Mouse (Mus musculus) heart, embryonic 13.5 days (tissue): ENCODE results near the gene Gm10964. TPM values are rescaled to one million over a fixed set of nuclear protein-coding genes. Genes with fewer than 3 reads are reported as not detected.

Source experiments
- ATAC-seq: fragments of 200-750 bp; cut with Nextera tagmentation; 2 replicates; pipeline ENCODE4 v1.8.0; 2017; ENCODE audit warnings: moderate TSS enrichment; ENCODE audit not compliant: insufficient number of reproducible peaks, low FRiP score, low TSS enrichment; ENCODE audit errors: extremely low read depth
- H3K27ac ChIP-seq: fragments of 300-500 bp; sonication (generic); replicated peaks from 2 replicates; pipeline ENCODE4 v1.5.1; 2015; ENCODE audit warnings: moderate library complexity, mild to moderate bottlenecking, inconsistent platforms
- H3K27me3 ChIP-seq: fragments of 300-500 bp; sonication (generic); replicated peaks from 2 replicates; pipeline ENCODE4 v1.6.1; 2015; ENCODE audit warnings: mild to moderate bottlenecking, inconsistent platforms
- H3K36me3 ChIP-seq: fragments of 300-500 bp; sonication (generic); 2 replicates; pipeline ENCODE4 v1.6.1; 2015; ENCODE audit warnings: mild to moderate bottlenecking, inconsistent platforms
- H3K4me1 ChIP-seq: fragments of 300-500 bp; sonication (generic); 2 replicates; pipeline ENCODE4 v1.6.1; 2015; ENCODE audit warnings: inconsistent platforms
- H3K4me2 ChIP-seq: fragments of 300-500 bp; sonication (generic); 2 replicates; pipeline ENCODE4 v1.6.1; 2015; ENCODE audit warnings: inconsistent platforms, mild to moderate bottlenecking, moderate library complexity
- H3K4me3 ChIP-seq: fragments of 300-500 bp; sonication (generic); 2 replicates; pipeline ENCODE4 v1.5.1; 2015; ENCODE audit warnings: moderate library complexity, mild to moderate bottlenecking, inconsistent platforms
- H3K9ac ChIP-seq: fragments of 300-500 bp; sonication (generic); 2 replicates; pipeline ENCODE4 v1.6.1; 2015; ENCODE audit warnings: inconsistent platforms, mild to moderate bottlenecking, moderate library complexity
- H3K9me3 ChIP-seq: fragments of 300-500 bp; sonication (generic); 2 replicates; pipeline ENCODE4 v1.6.1; 2016; ENCODE audit warnings: inconsistent platforms
- WGBS: fragments of 180-500 bp; shearing (Covaris S2); methylation state at CpG from one replicate; pipeline ENCODE4 v1.1.7; 2015; ENCODE audit warnings: mixed read lengths; 5-methylcytosine and 5-hydroxymethylcytosine counted together
- polyA plus RNA-seq: library from polyadenylated mRNA; unstranded; fragments of >200 nt; fragmentation: Nextera tagmentation; extraction: Ambion mirVana; gene quantifications from 2 replicates; pipeline ENCODE4 v1.2.1, GENCODE M21; 2015

The Gm10964 gene
- polyA plus RNA-seq, 1 experiment from 2014 or later, result not detected

DNA sequence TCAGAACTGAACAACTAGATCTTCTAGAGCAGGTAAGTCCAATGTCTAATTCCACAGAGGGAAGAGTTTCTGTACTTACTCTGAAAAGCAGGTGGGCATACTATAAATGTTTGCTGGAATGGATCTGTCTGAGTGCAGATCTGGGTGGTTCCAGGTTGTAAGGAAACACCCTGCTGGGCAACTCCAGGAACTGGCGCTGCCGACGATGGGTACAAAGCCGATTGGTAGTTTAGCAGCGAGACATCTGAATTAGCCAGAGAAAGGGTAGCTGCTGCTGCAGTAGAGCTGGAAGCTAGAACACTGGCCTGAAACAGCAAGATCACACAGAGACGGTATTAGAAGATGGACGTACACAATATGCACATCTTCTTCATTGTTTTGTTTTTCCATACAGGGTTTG, 19.3 kb downstream of the Gm10964 start:
- Histone ChIP-seq H3K9ac (no peak overlapping the region), H3K9me3 (no peaks in the 10 kb centered on the region), H3K36me3 (peaks cover 84% of the 10 kb centered on the region), H3K4me3 (no peak overlapping the region), H3K27me3 (no peaks in the 10 kb centered on the region), H3K27ac (no peak overlapping the region), H3K4me1 (peaks cover 15% of the 10 kb centered on the region), H3K4me2 (no peak overlapping the region)
- WGBS, result 86% methylated on average over 7 of the region's 7 CpGs
- ATAC-seq, result no peak

DNA sequence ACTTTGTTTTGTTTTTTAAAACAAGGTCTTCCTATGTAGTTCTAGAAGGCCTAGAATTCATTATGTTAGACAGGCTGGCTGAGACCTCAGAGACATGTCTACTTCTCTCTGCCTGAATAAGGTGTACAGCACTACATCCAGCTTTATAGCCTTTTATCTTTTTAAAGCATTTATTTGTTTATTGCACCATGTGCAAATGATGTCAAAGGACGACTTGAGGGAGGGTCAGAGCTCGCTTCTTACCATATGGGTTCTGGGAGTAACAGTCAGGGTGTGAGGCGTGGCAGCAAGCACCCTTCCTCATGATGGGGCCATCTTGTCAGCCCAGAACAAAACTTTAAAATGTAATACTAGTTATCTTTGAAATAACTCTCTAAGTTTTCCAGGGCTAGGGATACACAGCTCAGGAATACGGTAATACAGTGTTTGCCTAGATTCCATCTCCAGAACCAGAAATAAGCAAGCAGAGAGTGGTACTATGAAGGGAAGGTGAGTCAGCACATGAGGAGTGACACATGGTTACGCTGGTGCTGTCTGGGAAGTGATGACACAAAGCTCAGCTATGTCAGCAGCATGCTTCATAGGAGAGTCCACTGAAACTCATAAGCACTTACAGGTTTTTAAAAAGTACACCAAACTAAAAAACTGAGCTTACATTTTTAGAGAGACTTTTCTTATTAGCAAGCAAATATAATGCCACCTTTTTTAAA, 20.2 kb downstream of the Gm10964 start:
- no peak for ATAC-seq
- no peak overlapping the region for H3K27ac ChIP-seq
- H3K4me1 ChIP-seq, result peaks cover 15% of the 10 kb centered on the region
- peaks cover 84% of the 10 kb centered on the region for H3K36me3 ChIP-seq
- H3K9ac ChIP-seq, result no peak overlapping the region
- no peak overlapping the region for H3K4me2 ChIP-seq
- H3K9me3 ChIP-seq, result no peaks in the 10 kb centered on the region
- 78% methylated on average over 5 of the region's 5 CpGs for WGBS
- no peak overlapping the region for H3K4me3 ChIP-seq
- H3K27me3 ChIP-seq, result no peaks in the 10 kb centered on the region

DNA sequence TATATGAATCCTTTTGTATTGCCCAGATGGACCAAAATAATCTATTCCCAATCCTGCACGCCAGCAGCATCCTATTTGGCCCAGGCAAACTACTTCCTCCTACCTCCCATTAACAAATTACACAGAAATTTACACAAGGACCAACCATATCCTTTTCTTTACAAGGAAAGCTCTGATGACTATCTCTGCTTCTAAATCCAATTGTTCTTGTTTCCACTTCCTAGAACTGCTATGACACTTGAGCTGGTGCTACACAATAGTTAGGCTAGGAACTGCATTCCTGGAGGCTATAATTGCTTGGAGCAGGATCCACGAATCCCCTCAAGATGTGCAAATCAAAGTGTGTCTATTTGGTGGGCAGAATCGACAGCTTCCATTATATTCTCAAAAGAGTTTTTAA, 27.6 kb downstream of the Gm10964 start:
- H3K27me3 ChIP-seq, result no peaks in the 10 kb centered on the region
- peaks cover 20% of the 10 kb centered on the region for H3K4me1 ChIP-seq
- H3K27ac ChIP-seq, result no peak overlapping the region
- H3K36me3 ChIP-seq, result peaks cover 64% of the 10 kb centered on the region
- H3K9ac ChIP-seq, result no peak overlapping the region
- H3K4me3 ChIP-seq, result no peak overlapping the region
- no peaks in the 10 kb centered on the region for H3K9me3 ChIP-seq
- H3K4me2 ChIP-seq, result no peak overlapping the region
- ATAC-seq, result no peak
- 82% methylated on average over 3 of the region's 3 CpGs for WGBS

DNA sequence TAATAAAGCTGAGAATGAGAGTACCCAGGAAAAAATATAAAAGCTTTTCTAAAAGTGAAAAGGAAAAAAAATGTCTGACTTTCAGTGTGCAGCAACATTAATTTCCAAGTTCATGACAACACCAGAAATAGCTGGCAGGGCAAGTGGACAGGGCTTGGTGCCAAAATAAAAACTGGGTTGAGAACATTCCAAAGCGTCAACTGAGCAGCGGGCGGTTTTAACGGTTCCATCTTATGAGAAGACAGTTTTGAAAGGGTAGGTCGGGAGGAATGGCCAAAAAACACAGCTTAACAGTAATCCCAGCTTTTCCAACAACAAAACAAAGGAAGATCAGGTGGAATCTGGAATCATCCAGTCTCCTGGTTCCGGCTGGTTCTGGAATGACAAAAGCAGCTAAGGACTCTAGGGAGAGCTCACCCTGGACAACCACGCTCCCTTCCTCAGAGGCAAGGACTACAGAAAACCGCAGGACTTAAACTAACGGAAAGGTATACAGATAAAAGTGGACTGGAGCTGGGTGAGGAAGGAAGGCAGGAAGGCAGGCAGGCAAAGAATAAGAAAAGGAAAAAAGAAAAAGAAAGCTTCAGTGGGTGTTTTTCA, 32.5 kb downstream of the Gm10964 start:
- peak overlapping the region; percentile 60 for H3K4me2 ChIP-seq
- peaks cover 42% of the 10 kb centered on the region for H3K36me3 ChIP-seq
- H3K4me1 ChIP-seq, result peaks cover 46% of the 10 kb centered on the region
- H3K9ac ChIP-seq, result peak overlapping the region; percentile 71
- H3K4me3 ChIP-seq, result peak overlapping the region; percentile 32
- WGBS, result 30% methylated on average over 9 of the region's 9 CpGs
- no peaks in the 10 kb centered on the region for H3K9me3 ChIP-seq
- no peak for ATAC-seq
- H3K27ac ChIP-seq, result peak overlapping the region; percentile 95
- H3K27me3 ChIP-seq, result no peaks in the 10 kb centered on the region

DNA sequence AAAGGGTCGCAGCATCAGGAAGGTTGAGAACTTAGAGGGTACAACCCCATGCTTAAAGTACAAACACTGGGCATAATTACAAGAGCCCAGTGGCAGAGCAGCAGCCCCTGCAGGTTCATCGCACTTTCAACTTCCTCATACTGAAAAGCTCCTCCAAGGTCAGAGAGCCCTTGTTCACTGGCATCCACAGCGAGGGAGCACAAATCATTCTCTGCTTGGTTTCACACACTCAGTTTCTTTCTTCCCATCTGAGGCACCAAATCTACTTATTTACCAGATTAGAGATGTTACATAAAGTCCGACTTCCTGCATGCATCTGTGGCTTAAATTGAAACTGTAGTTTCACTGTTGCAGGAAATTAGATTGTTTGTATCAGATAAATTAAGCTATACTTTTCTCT, 33.7 kb downstream of the Gm10964 start:
- Histone ChIP-seq H3K27me3 (no peaks in the 10 kb centered on the region), H3K27ac (peak overlapping the region; percentile 95), H3K9me3 (no peaks in the 10 kb centered on the region), H3K36me3 (peaks cover 49% of the 10 kb centered on the region), H3K4me1 (peaks cover 46% of the 10 kb centered on the region), H3K9ac (peak overlapping the region; percentile 41; the same call in 1 of the 2 replicates), H3K4me3 (no peak overlapping the region), H3K4me2 (0 out of 2 replicates have a peak overlapping the region, but pooled peaks have one; percentile 0)
- ATAC-seq, result no peak
- 62% methylated on average over 4 of the region's 4 CpGs for WGBS

DNA sequence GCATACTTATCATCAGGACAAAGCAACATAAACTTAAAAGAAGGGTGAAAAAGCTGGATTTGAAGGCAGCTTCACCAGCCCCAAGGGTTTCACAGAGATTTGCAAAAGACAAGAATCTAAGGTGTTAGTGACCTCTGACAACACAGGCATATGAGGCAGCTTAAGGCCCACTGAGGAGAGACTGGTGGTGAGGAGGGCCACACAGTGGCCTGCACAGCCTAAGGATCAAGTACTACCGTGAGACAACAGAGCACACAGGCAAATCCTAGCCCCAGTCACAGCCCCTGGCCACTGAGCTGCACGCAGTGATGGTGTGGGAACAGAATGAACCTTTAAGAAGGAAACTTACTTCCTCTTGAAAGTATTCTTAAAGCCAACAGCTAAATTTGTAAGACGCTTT, 34.3 kb downstream of the Gm10964 start:
- Histone ChIP-seq H3K4me1 (peaks cover 43% of the 10 kb centered on the region), H3K4me2 (no peak overlapping the region), H3K27ac (peak overlapping the region; percentile 95), H3K9me3 (no peaks in the 10 kb centered on the region), H3K4me3 (no peak overlapping the region), H3K9ac (peak overlapping the region; percentile 41), H3K36me3 (peaks cover 46% of the 10 kb centered on the region), H3K27me3 (no peaks in the 10 kb centered on the region)
- WGBS, result 76% methylated on average over 3 of the region's 3 CpGs
- no peak for ATAC-seq

DNA sequence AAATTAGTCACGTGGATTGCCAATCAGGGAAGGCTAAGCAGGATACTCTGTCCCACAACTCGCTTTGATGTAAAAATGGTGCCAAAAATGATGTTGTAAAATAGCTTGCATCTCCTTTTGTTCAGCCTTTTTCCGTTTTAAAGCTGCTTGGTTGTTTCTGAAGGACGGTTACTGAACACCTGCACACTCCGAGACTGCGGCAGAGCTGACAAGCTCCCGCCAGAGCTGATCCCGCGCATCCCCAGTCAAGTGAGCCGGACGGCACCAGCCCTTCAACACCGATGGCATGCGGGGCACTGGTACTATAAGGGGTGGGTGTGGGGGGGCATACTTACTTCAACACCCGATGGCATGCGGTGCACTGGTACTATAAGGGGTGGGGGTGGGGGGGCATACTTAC, 34.8 kb downstream of the Gm10964 start:
- Histone ChIP-seq H3K27ac (no peak overlapping the region), H3K4me2 (no peak overlapping the region), H3K4me1 (peaks cover 45% of the 10 kb centered on the region), H3K36me3 (peaks cover 42% of the 10 kb centered on the region), H3K9me3 (no peaks in the 10 kb centered on the region), H3K4me3 (no peak overlapping the region), H3K27me3 (no peaks in the 10 kb centered on the region), H3K9ac (no peak overlapping the region)
- no peak for ATAC-seq
- WGBS, result 82% methylated on average over 15 of the region's 15 CpGs

DNA sequence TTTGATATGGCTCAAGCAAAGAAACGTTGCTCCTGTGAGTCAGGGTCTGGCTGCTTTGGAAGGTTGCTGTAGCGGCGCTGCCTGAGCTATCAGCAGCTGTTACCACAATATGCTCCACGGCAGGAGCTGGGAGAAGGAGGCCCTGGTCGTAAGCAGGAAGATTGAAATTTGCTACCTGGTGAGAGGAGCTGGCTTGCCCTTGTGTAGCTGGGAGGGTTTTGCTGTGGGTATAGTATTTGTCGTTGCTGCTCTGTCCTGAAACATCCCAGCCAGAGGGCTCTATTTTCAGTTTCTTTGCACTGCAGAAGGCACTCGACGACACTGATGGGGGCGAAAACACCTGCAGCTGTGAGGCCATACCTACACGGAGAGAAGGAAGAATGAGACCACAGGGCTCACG, 38.8 kb downstream of the Gm10964 start:
- Histone ChIP-seq H3K4me3 (no peak overlapping the region), H3K4me2 (no peak overlapping the region), H3K9ac (no peak overlapping the region), H3K27ac (no peak overlapping the region), H3K4me1 (peaks cover 41% of the 10 kb centered on the region), H3K27me3 (no peaks in the 10 kb centered on the region), H3K36me3 (peaks cover 28% of the 10 kb centered on the region), H3K9me3 (no peaks in the 10 kb centered on the region)
- ATAC-seq, result no peak
- 80% methylated on average over 11 of the region's 11 CpGs for WGBS

DNA sequence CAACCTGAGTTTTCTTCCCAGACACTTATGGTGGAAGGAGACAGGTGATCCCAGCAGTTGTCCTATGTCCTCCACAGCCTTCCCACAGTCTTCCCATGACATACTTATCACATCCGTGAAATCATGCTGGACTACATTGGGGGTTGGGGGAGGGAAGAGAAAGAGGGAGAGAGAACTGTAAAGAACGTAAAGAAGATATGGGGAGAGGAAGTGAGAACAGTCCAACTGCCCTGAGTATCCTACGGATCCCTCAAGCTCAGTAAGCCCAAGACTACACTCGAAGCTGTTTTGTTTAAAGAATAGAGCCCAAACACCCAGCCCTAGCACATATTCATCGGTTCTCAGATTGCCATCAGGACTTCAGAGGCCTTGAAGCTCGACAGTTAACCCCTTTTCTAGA, 39.5 kb downstream of the Gm10964 start:
- Histone ChIP-seq H3K9ac (no peak overlapping the region), H3K4me3 (no peak overlapping the region), H3K4me1 (peaks cover 39% of the 10 kb centered on the region), H3K27ac (no peak overlapping the region), H3K27me3 (no peaks in the 10 kb centered on the region), H3K4me2 (no peak overlapping the region), H3K36me3 (peaks cover 28% of the 10 kb centered on the region), H3K9me3 (no peaks in the 10 kb centered on the region)
- 77% methylated on average over 6 of the region's 6 CpGs for WGBS
- no peak for ATAC-seq

DNA sequence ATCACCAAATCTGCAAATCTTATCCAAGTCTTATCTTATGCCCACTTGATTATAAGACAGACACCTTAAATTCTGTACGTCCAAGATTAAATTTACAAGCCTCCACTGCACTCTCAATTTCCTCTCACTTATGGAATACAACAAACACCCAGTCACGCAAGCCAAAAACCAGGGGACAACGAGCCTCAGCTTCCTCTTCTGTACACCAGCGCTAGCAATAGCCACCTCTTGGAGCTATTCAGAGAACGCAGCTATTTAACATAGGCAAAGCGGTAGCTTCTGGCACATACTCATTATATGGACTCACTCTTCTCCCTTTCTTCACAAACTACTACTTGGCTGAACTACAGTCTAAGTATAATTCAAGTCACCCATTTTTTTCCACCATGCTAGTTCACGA, 40.0 kb downstream of the Gm10964 start:
- Histone ChIP-seq H3K4me1 (peaks cover 41% of the 10 kb centered on the region), H3K27ac (no peak overlapping the region), H3K27me3 (no peaks in the 10 kb centered on the region), H3K9me3 (no peaks in the 10 kb centered on the region), H3K4me2 (no peak overlapping the region), H3K36me3 (peaks cover 25% of the 10 kb centered on the region), H3K9ac (no peak overlapping the region), H3K4me3 (no peak overlapping the region)
- ATAC-seq, result no peak
- WGBS, result 81% methylated on average over 7 of the region's 7 CpGs

DNA sequence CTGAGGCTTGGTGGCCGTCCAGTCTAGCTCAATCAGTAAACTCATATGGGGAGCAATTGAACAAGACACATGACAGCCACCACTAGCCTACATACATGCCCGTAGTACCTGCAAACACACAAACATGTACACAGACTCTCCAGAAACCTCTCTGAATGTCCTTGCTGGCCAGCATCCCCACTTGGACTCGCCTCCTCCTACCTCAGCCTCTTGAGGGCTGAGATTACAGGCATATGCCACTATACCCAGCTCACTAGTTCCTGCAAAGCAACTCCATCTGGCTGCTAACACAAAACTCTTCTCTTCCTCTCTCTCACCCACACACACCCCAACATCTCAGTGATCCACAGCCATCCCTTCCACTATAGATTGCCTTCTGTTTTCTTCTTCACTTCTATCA, 41.1 kb downstream of the Gm10964 start:
- peaks cover 48% of the 10 kb centered on the region for H3K4me1 ChIP-seq
- WGBS, result 81% methylated on average over 3 of the region's 3 CpGs
- no peak overlapping the region for H3K27ac ChIP-seq
- H3K4me3 ChIP-seq, result no peak overlapping the region
- H3K9ac ChIP-seq, result no peak overlapping the region
- peaks cover 25% of the 10 kb centered on the region for H3K36me3 ChIP-seq
- H3K9me3 ChIP-seq, result no peaks in the 10 kb centered on the region
- H3K27me3 ChIP-seq, result no peaks in the 10 kb centered on the region
- ATAC-seq, result no peak
- no peak overlapping the region for H3K4me2 ChIP-seq

DNA sequence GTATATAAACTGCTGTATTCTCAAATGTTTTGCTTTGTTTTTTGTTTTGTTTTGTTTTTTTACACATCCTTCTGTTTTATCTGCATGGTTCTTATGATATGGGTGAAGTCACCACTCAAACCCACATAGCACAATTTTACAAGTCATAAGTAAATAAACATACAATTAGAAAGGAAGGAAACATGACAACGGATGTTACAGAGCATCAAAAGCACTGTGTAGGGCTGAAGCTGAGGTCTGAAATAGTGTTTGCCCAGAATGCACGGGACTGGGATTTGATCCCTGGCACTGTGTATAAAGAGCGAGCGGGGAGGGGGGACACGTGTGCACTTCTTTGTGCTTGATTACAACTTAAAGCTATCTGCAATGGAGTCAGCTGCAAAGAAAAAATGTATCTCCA, 41.6 kb downstream of the Gm10964 start:
- Histone ChIP-seq H3K4me3 (no peak overlapping the region), H3K9ac (no peak overlapping the region), H3K27ac (no peak overlapping the region), H3K9me3 (no peaks in the 10 kb centered on the region), H3K27me3 (no peaks in the 10 kb centered on the region), H3K4me2 (no peak overlapping the region), H3K36me3 (peaks cover 21% of the 10 kb centered on the region), H3K4me1 (peaks cover 48% of the 10 kb centered on the region)
- whole genome bisulfite sequencing, result 75% methylated on average over 5 of the region's 5 CpGs
- ATAC-seq, result no peak
